In genomic region chr19:6393637-6394036, GRCm38 (mm10) we compare ENCODE assay signal across 22 mouse cellular contexts. TPM values are rescaled to one million over a fixed set of nuclear protein-coding genes. Genes with fewer than 3 reads are reported as not detected.
"Had no signal": no experiment of that assay in that cellular context is flagged by ENCODE, and none has a peak within 500 bp of the region (broad histone marks: within the 10 kb centered on the region; RNA-seq: fewer than 3 reads in every experiment).

No protein-coding gene starts in this region.

- H3K9ac ChIP-seq: liver, embryonic 14.5 days; lung, embryonic 15.5 days; midbrain, embryonic 12.5 days; neural tube, embryonic 13.5 days; neural tube, embryonic 15.5 days had no signal

- DNase-seq: lung, adult 2 months; lung, postnatal 14 days; lung, postnatal 36 days; midbrain, embryonic 14.5 days; retina, postnatal 1 day; right cerebral cortex, adult 18-20 months; right cerebral cortex, postnatal 25 days; right cerebral cortex, postnatal 4 days; spleen, adult 18-20 months; thymus, adult 2 months had no signal

- ATAC-seq: lung, postnatal 0 days; midbrain, embryonic 16.5 days had no signal

- H3K9me3 ChIP-seq: lung, embryonic 15.5 days; midbrain, embryonic 10.5 days; midbrain, embryonic 12.5 days; neural tube, embryonic 13.5 days; neural tube, embryonic 15.5 days had no signal

- H3K27ac ChIP-seq: liver, embryonic 14.5 days; lung, embryonic 15.5 days; macrophage; midbrain, embryonic 10.5 days; midbrain, embryonic 12.5 days; neural tube, embryonic 13.5 days; neural tube, embryonic 15.5 days had no signal

- H3K4me2 ChIP-seq: lung, embryonic 15.5 days; midbrain, embryonic 12.5 days; neural tube, embryonic 13.5 days; neural tube, embryonic 15.5 days had no signal

- H3K4me3 ChIP-seq: lung, embryonic 15.5 days; midbrain, embryonic 10.5 days; midbrain, embryonic 12.5 days; myocyte; neural tube, embryonic 13.5 days; neural tube, embryonic 15.5 days had no signal

- H3K27me3 ChIP-seq: lung, embryonic 15.5 days; neural tube, embryonic 13.5 days; neural tube, embryonic 15.5 days had no signal

- H3K36me3 ChIP-seq: lung, embryonic 15.5 days; midbrain, embryonic 12.5 days; neural tube, embryonic 13.5 days; neural tube, embryonic 15.5 days had no signal

RNA-seq across cellular contexts. Expression of gene Nrxn2, which starts 24.9 kb away (rescaled TPM):
- total RNA-seq: megakaryocyte progenitor cell, adult 5-6 weeks; megakaryocyte-erythroid progenitor cell, adult 5-6 weeks had no signal
- polyA plus RNA-seq: macrophage had no signal
